Comparison of ENCODE assay signal across 19 mouse cellular contexts in the genomic region with DNA sequence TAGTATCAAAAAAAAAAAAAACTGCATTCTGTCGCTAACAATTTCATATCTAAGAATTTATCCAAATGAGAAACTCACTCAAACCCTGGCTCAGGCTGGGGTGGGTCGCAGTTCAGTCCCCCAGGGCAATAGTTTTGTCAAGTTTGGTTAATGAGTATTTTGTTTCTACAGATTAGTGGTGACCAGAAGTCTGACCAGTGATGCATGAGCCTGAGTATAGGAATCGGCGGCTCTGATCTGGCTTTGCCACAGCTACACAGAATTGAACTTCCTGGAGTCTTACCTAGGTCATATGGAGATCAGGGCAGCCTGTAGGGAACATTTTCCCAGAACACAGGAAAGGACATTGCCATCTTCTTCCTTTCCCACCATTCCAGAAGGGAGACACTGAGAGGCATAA.
"Had no signal": no experiment of that assay in that cellular context is flagged by ENCODE, and none has a peak within 500 bp of the region (broad histone marks: within the 10 kb centered on the region; RNA-seq: fewer than 3 reads in every experiment).

No protein-coding gene starts in this region.

- H3K4me3 ChIP-seq: midbrain, embryonic 10.5 days; midbrain, embryonic 12.5 days; myocyte; neural tube, embryonic 13.5 days; neural tube, embryonic 15.5 days had no signal

- H3K36me3 ChIP-seq: midbrain, embryonic 10.5 days; midbrain, embryonic 12.5 days; neural tube, embryonic 13.5 days; neural tube, embryonic 15.5 days had no signal

- DNase-seq: lung, adult 18-20 months; lung, embryonic 14.5 days; lung, postnatal 10 days; lung, postnatal 4 days; midbrain, embryonic 14.5 days; retina, postnatal 1 day; right cerebral cortex, adult 18-20 months; right cerebral cortex, postnatal 25 days; right cerebral cortex, postnatal 4 days; spleen, adult 18-20 months; thymus, adult 18-20 months; thymus, postnatal 14 days; thymus, postnatal 36 days had no signal

- H3K4me1 ChIP-seq: midbrain, embryonic 10.5 days; midbrain, embryonic 12.5 days; neural tube, embryonic 13.5 days; neural tube, embryonic 15.5 days had no signal

- H3K9me3 ChIP-seq: midbrain, embryonic 10.5 days; midbrain, embryonic 12.5 days; neural tube, embryonic 13.5 days; neural tube, embryonic 15.5 days had no signal

- H3K27me3 ChIP-seq: midbrain, embryonic 12.5 days; neural tube, embryonic 13.5 days; neural tube, embryonic 15.5 days had no signal

- ATAC-seq: midbrain, embryonic 16.5 days had no signal

- H3K9ac ChIP-seq: lung, embryonic 14.5 days; midbrain, embryonic 12.5 days; neural tube, embryonic 13.5 days; neural tube, embryonic 15.5 days had no signal

- H3K4me2 ChIP-seq: lung, embryonic 14.5 days; midbrain, embryonic 12.5 days; neural tube, embryonic 13.5 days; neural tube, embryonic 15.5 days had no signal

- H3K27ac ChIP-seq: midbrain, embryonic 10.5 days; midbrain, embryonic 12.5 days; neural tube, embryonic 13.5 days; neural tube, embryonic 15.5 days had no signal
